Mouse (Mus musculus): ENCODE results near the gene Olfr31. TPM values are rescaled to one million over a fixed set of nuclear protein-coding genes. Genes with fewer than 3 reads are reported as not detected.

Gene Olfr31
- polyA plus RNA-seq, 1 experiment from 2014 or later = not detected

DNA sequence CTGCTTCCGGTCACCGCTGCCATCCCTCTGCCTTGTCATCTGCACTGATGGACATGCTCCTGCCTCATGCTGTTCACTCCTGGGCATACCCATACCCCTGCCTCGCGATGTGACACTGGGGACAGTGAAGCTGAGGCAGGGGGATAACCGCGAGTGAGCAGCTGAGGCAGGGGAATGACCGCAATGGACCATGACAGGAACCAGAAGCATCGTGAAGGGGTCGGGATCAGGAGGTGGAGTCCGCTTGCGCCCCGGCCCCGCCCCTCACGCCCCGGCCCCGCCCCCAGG lies 24.1 kb downstream of the Olfr31 start:
- H3K27me3 ChIP-seq (replicated peaks; ENCODE audit: insufficient read depth, low read length) = no peaks in the 10 kb centered on the region
- H3K27ac ChIP-seq (ENCODE audit: low read length) = peak overlapping the region; percentile 82; the same call in 1 of the 2 replicates
- no peak for DNase-seq (ENCODE audit: low spot score)
- no peaks in the 10 kb centered on the region for H3K36me3 ChIP-seq (ENCODE audit: insufficient read depth, low read length)
- ATAC-seq = no peak
- no peaks in the 10 kb centered on the region for H3K4me1 ChIP-seq (ENCODE audit: insufficient read depth, low read depth, low read length)
- no peak for TF ChIP-seq EP300 (IDR thresholded peaks at IDR 0.05)
- no peak for TF ChIP-seq CTCF (IDR thresholded peaks at IDR 0.05)
- peaks cover 30% of the 10 kb centered on the region for H3K9me3 ChIP-seq (ENCODE audit: low read length)
- H3K9ac ChIP-seq (replicated peaks; ENCODE audit: low read depth) = no peak overlapping the region
- H3K4me2 ChIP-seq (replicated peaks; ENCODE audit: low read depth, low read length) = peak overlapping the region; percentile 65
- 37% methylated on average over 7 of the region's 16 CpGs for WGBS
- H3K4me3 ChIP-seq (ENCODE audit: low read depth, low read length) = peak overlapping the region; percentile 53

DNA sequence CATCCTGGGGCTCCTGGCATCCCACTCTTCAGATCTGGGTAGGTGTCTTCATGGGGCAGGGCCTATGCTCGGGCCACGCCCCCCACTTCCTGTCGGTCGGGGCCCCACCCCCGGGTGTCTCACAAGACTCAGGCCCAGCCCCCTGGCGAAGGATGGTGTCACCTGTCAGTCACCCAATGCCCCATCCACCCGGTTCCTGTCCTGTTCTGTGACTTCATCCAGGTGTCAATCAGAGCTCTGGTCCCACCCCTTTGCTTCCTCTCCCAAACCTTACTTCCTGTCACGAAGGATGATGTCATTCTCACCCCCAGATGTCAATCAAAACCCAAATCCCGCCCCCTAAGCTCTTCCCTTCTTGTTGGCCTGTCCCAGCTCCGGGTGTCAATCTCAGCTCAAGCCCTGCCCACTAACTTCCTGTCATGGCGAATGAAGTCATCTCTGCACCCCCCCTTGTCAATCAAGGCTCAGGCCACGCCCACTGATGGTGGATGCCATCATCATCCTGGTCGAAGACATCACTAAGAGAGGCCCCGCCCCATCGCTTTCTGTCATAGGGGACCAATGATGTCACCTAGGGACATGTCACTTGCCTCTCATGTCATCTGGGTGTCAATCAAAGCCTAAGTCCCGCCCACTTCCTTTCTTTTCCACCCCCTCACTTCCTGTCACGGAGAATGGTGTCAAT lies 24.7 kb downstream of the Olfr31 start:
- no peaks in the 10 kb centered on the region for H3K4me1 ChIP-seq (ENCODE audit: insufficient read depth, low read depth, low read length)
- H3K9me3 ChIP-seq (ENCODE audit: low read length) = peaks cover 32% of the 10 kb centered on the region
- H3K27ac ChIP-seq (ENCODE audit: low read length) = peak overlapping the region; percentile 82; the same call in 1 of the 2 replicates
- TF ChIP-seq CTCF (IDR thresholded peaks at IDR 0.05) (no peak), EP300 (IDR thresholded peaks at IDR 0.05) (no peak)
- H3K4me3 ChIP-seq (ENCODE audit: low read depth, low read length) = no peak overlapping the region
- DNase-seq (ENCODE audit: low spot score) (peak; percentile 51), ATAC-seq (no peak)
- WGBS = 81% methylated on average over 17 of the region's 17 CpGs
- H3K9ac ChIP-seq (replicated peaks; ENCODE audit: low read depth) = no peak overlapping the region
- no peaks in the 10 kb centered on the region for H3K27me3 ChIP-seq (replicated peaks; ENCODE audit: insufficient read depth, low read length)
- H3K4me2 ChIP-seq (replicated peaks; ENCODE audit: low read depth, low read length) = no peak overlapping the region
- H3K36me3 ChIP-seq (ENCODE audit: insufficient read depth, low read length) = no peaks in the 10 kb centered on the region

DNA sequence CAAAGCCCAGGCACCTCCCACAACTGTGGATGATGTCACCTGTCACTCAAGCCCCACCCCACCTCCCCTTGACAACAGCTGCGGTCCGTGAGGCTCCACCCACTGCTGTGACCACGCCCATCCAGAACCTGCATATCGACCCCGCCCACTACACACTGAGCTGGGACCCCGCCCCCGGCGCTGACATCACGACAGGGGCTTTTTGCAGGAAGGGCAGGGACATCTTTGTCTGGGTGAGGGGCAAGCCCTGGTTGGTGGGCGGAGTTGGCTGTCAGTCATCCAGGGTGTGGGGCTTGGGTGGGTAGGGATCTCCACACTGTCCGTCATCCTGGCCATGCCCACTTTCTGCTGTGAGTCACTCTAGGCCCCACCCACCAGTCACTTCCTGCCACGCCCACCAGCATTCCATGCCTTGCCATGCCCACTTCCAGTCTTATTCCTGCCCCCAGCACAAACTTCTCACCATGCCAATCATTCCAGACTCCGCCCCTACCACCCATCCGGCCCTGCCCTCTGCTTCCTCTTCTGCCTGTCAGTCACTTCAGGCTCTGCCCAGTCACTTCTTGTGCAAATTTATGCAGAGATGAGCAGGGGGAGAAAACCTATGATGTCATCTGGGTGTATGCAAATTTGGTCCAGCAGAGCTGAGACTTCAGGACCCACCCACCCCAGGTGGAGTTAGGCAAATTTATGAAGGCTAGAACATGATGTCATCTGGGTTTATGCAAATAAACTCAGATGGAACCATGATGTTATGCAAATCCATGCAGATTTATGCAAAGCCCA lies 25.4 kb downstream of the Olfr31 start:
- H3K27ac ChIP-seq (ENCODE audit: low read length) = no peak overlapping the region
- DNase-seq (ENCODE audit: low spot score) (peak; percentile 64), ATAC-seq (no peak)
- H3K36me3 ChIP-seq (ENCODE audit: insufficient read depth, low read length) = no peaks in the 10 kb centered on the region
- H3K27me3 ChIP-seq (replicated peaks; ENCODE audit: insufficient read depth, low read length) = no peaks in the 10 kb centered on the region
- H3K4me3 ChIP-seq (ENCODE audit: low read depth, low read length) = no peak overlapping the region
- no peak overlapping the region for H3K4me2 ChIP-seq (replicated peaks; ENCODE audit: low read depth, low read length)
- no peak overlapping the region for H3K9ac ChIP-seq (replicated peaks; ENCODE audit: low read depth)
- no peaks in the 10 kb centered on the region for H3K4me1 ChIP-seq (ENCODE audit: insufficient read depth, low read depth, low read length)
- WGBS = 94% methylated on average over 14 of the region's 14 CpGs
- H3K9me3 ChIP-seq (ENCODE audit: low read length) = peaks cover 34% of the 10 kb centered on the region
- TF ChIP-seq CTCF (IDR thresholded peaks at IDR 0.05) = no peak
- no peak for TF ChIP-seq EP300 (IDR thresholded peaks at IDR 0.05)

DNA sequence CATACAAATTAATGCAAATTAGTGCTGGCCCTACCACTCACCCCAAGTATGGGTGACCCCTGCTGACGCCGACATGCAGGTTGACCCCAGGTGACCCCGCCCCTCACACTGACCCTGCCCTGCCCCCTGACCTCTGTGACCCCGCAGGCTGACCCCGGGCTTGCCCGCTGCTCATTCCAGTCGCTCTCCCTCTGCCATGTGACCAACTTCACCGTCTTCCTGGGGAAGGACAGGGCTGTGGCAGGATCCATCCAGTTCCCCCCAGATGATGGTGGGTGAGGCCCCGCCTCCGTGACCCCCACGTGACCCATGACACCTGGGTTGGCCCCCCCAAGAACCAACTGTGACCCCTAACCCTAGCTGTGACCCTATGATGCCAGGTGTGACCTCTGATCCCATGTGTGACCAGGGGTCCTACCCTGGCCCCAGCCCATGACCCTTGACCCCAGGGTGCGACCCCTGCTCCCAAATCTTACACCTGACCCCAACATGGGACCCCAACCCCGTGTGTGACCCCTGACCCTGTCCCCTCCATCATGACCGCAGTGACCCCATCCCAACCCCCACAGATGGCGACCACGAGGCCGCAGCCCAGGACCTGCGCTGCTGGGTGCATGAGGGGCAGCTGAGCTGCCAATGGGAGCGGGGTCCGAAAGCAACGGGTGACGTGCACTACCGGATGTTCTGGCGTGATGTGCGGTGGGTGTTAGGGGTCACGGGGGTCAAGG lies 26.2 kb downstream of the Olfr31 start:
- no peaks in the 10 kb centered on the region for H3K36me3 ChIP-seq (ENCODE audit: insufficient read depth, low read length)
- H3K9me3 ChIP-seq (ENCODE audit: low read length) = peaks cover 34% of the 10 kb centered on the region
- TF ChIP-seq CTCF (IDR thresholded peaks at IDR 0.05) (no peak), EP300 (IDR thresholded peaks at IDR 0.05) (no peak)
- no peaks in the 10 kb centered on the region for H3K27me3 ChIP-seq (replicated peaks; ENCODE audit: insufficient read depth, low read length)
- no peak overlapping the region for H3K9ac ChIP-seq (replicated peaks; ENCODE audit: low read depth)
- H3K4me3 ChIP-seq (ENCODE audit: low read depth, low read length) = no peak overlapping the region
- no peak for ATAC-seq
- WGBS = 97% methylated on average over 25 of the region's 26 CpGs
- no peak for DNase-seq (ENCODE audit: low spot score)
- H3K4me2 ChIP-seq (replicated peaks; ENCODE audit: low read depth, low read length) = no peak overlapping the region
- H3K4me1 ChIP-seq (ENCODE audit: insufficient read depth, low read depth, low read length) = no peaks in the 10 kb centered on the region
- no peak overlapping the region for H3K27ac ChIP-seq (ENCODE audit: low read length)

DNA sequence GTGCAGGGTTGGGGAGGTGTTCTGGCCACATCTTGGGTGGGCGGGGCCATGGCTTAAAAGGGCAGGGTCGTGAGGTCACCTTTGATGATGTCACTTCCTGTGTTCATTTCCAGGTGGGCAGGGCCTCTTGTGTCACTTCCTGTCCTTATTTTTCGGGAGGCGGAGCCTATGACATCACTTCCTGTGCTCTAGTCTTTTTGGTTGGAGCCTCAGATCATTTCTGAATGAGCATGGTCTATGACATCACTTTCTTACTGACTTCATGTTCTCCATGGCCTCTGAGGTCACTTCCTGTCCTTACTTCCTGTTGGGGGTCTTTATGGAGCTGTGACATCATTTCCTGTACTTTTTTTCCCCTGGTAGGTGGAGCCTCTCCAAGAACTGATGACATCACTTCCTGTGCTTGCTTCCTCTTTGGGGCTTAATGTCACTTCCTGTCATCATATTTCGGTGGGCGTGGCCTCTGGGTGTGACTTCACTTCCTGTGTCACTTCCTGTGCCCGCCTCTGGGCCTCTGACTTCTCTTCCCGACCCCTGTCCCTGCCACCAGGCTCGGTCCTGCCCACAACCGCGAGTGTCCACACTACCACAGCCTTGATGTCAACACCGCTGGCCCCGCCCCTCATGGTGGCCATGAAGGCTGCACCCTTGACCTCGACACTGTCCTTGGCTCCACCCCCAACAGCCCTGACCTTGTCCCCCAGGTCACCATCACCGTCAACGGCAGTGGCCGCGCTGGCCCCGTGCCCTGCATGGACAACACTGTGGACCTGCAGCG lies 27.0 kb downstream of the Olfr31 start:
- TF ChIP-seq EP300 (IDR thresholded peaks at IDR 0.05) (no peak), CTCF (IDR thresholded peaks at IDR 0.05) (no peak)
- H3K4me3 ChIP-seq (ENCODE audit: low read depth, low read length) = no peak overlapping the region
- H3K36me3 ChIP-seq (ENCODE audit: insufficient read depth, low read length) = no peaks in the 10 kb centered on the region
- DNase-seq (ENCODE audit: low spot score) (peak; percentile 11), ATAC-seq (no peak)
- no peak overlapping the region for H3K9ac ChIP-seq (replicated peaks; ENCODE audit: low read depth)
- WGBS = 94% methylated on average over 20 of the region's 20 CpGs
- H3K9me3 ChIP-seq (ENCODE audit: low read length) = peaks cover 35% of the 10 kb centered on the region
- no peaks in the 10 kb centered on the region for H3K4me1 ChIP-seq (ENCODE audit: insufficient read depth, low read depth, low read length)
- no peaks in the 10 kb centered on the region for H3K27me3 ChIP-seq (replicated peaks; ENCODE audit: insufficient read depth, low read length)
- H3K4me2 ChIP-seq (replicated peaks; ENCODE audit: low read depth, low read length) = no peak overlapping the region
- H3K27ac ChIP-seq (ENCODE audit: low read length) = no peak overlapping the region

Data from lung, postnatal 0 days (tissue).